27 mouse cellular contexts compared by ENCODE assay signal in genomic region chr5:101085199-101085598, GRCm38 (mm10).
"Had no signal": no experiment of that assay in that cellular context is flagged by ENCODE, and none has a peak within 500 bp of the region (broad histone marks: within the 10 kb centered on the region; RNA-seq: fewer than 3 reads in every experiment).

No protein-coding gene starts in this region.

- H3K9ac ChIP-seq: embryonic facial prominence, embryonic 12.5 days; embryonic facial prominence, embryonic 13.5 days; embryonic facial prominence, embryonic 15.5 days; forebrain, embryonic 12.5 days; forebrain, embryonic 13.5 days; forebrain, embryonic 15.5 days; forebrain, postnatal 0 days had no signal

- DNase-seq: cerebellum, adult 8-10 months; cerebellum, adult 9-10 months; cerebellum, adult 9-11 months; cerebellum, postnatal 10 days; cerebellum, postnatal 14 days; cerebellum, postnatal 25 days; cerebellum, postnatal 36 days; embryo, embryonic 11 days; forebrain, postnatal 0 days; gastrocnemius, adult 2 months; gastrocnemius, postnatal 10 days; gastrocnemius, postnatal 14 days; gastrocnemius, postnatal 25 days; gastrocnemius, postnatal 36 days; heart, adult 18-20 months; heart, adult 2 months had no signal

- H3K4me1 ChIP-seq: embryonic facial prominence, embryonic 10.5 days; embryonic facial prominence, embryonic 12.5 days; embryonic facial prominence, embryonic 13.5 days; embryonic facial prominence, embryonic 15.5 days; forebrain, embryonic 10.5 days had no signal

- H3K4me2 ChIP-seq: embryonic facial prominence, embryonic 12.5 days; embryonic facial prominence, embryonic 13.5 days; embryonic facial prominence, embryonic 15.5 days; forebrain, embryonic 12.5 days; forebrain, embryonic 13.5 days; forebrain, embryonic 15.5 days had no signal

- H3K9me3 ChIP-seq: embryonic facial prominence, embryonic 10.5 days; embryonic facial prominence, embryonic 12.5 days; embryonic facial prominence, embryonic 13.5 days; embryonic facial prominence, embryonic 15.5 days; forebrain, embryonic 10.5 days; forebrain, embryonic 12.5 days; forebrain, embryonic 13.5 days; forebrain, embryonic 15.5 days had no signal

- H3K27ac ChIP-seq: embryonic facial prominence, embryonic 10.5 days; embryonic facial prominence, embryonic 12.5 days; embryonic facial prominence, embryonic 13.5 days; embryonic facial prominence, embryonic 15.5 days; forebrain, embryonic 10.5 days; forebrain, embryonic 12.5 days; forebrain, embryonic 13.5 days; forebrain, embryonic 15.5 days; gastrocnemius, adult 2 months; heart, adult 2 months had no signal

- ATAC-seq: forebrain, embryonic 13.5 days; forebrain, embryonic 14.5 days; forebrain, embryonic 15.5 days; forebrain, embryonic 16.5 days; forebrain, postnatal 0 days had no signal

- H3K4me3 ChIP-seq: embryonic facial prominence, embryonic 10.5 days; embryonic facial prominence, embryonic 12.5 days; embryonic facial prominence, embryonic 13.5 days; embryonic facial prominence, embryonic 15.5 days; erythroblast, embryonic 14.5 days; forebrain, embryonic 10.5 days; forebrain, embryonic 12.5 days; forebrain, embryonic 13.5 days; forebrain, embryonic 15.5 days; gastrocnemius, adult 2 months; heart, adult 2 months had no signal

- H3K36me3 ChIP-seq: embryonic facial prominence, embryonic 10.5 days; embryonic facial prominence, embryonic 12.5 days; embryonic facial prominence, embryonic 13.5 days; embryonic facial prominence, embryonic 15.5 days; forebrain, embryonic 10.5 days; forebrain, embryonic 12.5 days; forebrain, embryonic 15.5 days had no signal

- H3K27me3 ChIP-seq: embryonic facial prominence, embryonic 12.5 days; embryonic facial prominence, embryonic 13.5 days; embryonic facial prominence, embryonic 15.5 days; forebrain, embryonic 12.5 days; forebrain, embryonic 13.5 days; forebrain, embryonic 15.5 days had no signal
